Mouse (Mus musculus) midbrain, embryonic 16.5 days (tissue): ENCODE measurements at regions not wholly inside any gene's neighbourhood (a gene's known extent, or its start where the extent isn't known, plus 50 kb on each side); places are given as distances from the start of the nearest gene placed in this dataset.

ENCODE experiments used
- ATAC-seq: fragments of 200-750 bp; cut with Nextera tagmentation; 2 replicates; pipeline ENCODE4 v1.8.0; 2017; ENCODE audit warnings: moderate TSS enrichment
- H3K27ac ChIP-seq: fragments of 300-500 bp; sonication (generic); 2 replicates; pipeline ENCODE4 v1.5.1; 2014; ENCODE audit warnings: mild to moderate bottlenecking, low read length, mixed read lengths
- H3K27me3 ChIP-seq: fragments of 300-500 bp; sonication (generic); 2 replicates; pipeline ENCODE4 v1.6.1; 2014; ENCODE audit warnings: low read depth, low read length, mixed read lengths; ENCODE audit not compliant: control insufficient read depth, insufficient read depth
- H3K36me3 ChIP-seq: fragments of 300-500 bp; sonication (generic); 2 replicates; pipeline ENCODE4 v1.6.1; 2014; ENCODE audit warnings: mild to moderate bottlenecking, low read length, moderate library complexity, mixed read lengths; ENCODE audit not compliant: control insufficient read depth, insufficient read depth
- H3K4me1 ChIP-seq: fragments of 300-500 bp; sonication (generic); 2 replicates; pipeline ENCODE4 v1.6.1; 2014; ENCODE audit warnings: mild to moderate bottlenecking, low read length, mixed read lengths; ENCODE audit not compliant: control insufficient read depth, insufficient read depth
- H3K4me2 ChIP-seq: fragments of 300-500 bp; sonication (generic); 2 replicates; pipeline ENCODE4 v1.6.1; 2014; ENCODE audit warnings: mild to moderate bottlenecking, low read length, mixed read lengths
- H3K4me3 ChIP-seq: fragments of 300-500 bp; sonication (generic); 2 replicates; pipeline ENCODE4 v1.5.1; 2014; ENCODE audit warnings: low read depth, mild to moderate bottlenecking, low read length, moderate library complexity, mixed read lengths
- H3K9ac ChIP-seq: fragments of 300-500 bp; sonication (generic); 2 replicates; pipeline ENCODE4 v1.6.1; 2014; ENCODE audit warnings: low read depth, low read length, mixed read lengths
- H3K9me3 ChIP-seq: fragments of 300-500 bp; sonication (generic); replicated peaks from 2 replicates; pipeline ENCODE4 v1.6.1; 2014; ENCODE audit warnings: mild to moderate bottlenecking, low read length, mixed read lengths; ENCODE audit not compliant: control insufficient read depth, poor library complexity, severe bottlenecking
- WGBS: fragments of 180-500 bp; shearing (Covaris S2); extraction: QIAGEN DNeasy Blood & Tissue Kit; methylation state at CpG from one replicate; pipeline ENCODE4 v1.1.7; 2014; 5-methylcytosine and 5-hydroxymethylcytosine counted together

GRCm38 (mm10) chr13:90340647-90341160 is 251.3 kb upstream of the Xrcc4 start:
- Histone ChIP-seq H3K4me2 (no peak overlapping the region), H3K9ac (no peak overlapping the region), H3K4me3 (no peak overlapping the region), H3K27ac (no peak overlapping the region), H3K36me3 (no peaks in the 10 kb centered on the region), H3K27me3 (no peaks in the 10 kb centered on the region), H3K9me3 (no peaks in the 10 kb centered on the region), H3K4me1 (no peaks in the 10 kb centered on the region)
- 81% methylated on average over 2 of the region's 2 CpGs for WGBS
- no peak for ATAC-seq

DNA sequence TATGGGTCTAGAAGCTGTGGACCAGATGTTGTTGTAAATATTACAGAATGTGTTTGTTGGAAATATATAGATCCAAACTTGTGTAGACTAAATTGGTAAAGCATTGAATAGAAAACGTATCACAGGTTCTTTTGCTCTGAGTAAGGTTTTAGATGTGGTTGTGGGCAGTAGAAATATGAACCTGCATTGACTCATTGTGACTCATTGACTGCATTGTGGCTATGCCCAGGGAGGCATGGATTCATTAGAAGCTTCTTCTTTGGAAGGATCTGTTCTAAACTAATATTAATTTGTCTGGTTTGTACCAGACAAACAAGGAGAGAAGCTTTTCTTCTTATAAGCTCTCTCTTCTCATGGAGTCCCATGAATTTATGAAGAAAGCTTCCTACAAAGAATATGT is 248.2 kb upstream of the Xrcc4 start:
- Histone ChIP-seq H3K27ac (no peak overlapping the region), H3K4me2 (no peak overlapping the region), H3K4me1 (no peaks in the 10 kb centered on the region), H3K4me3 (no peak overlapping the region), H3K27me3 (no peaks in the 10 kb centered on the region), H3K9me3 (no peaks in the 10 kb centered on the region), H3K9ac (no peak overlapping the region), H3K36me3 (no peaks in the 10 kb centered on the region)
- WGBS: 91% methylated on average over 1 of the region's 1 CpGs
- ATAC-seq: no peak

GRCm38 (mm10) chr13:90335741-90336037 is 246.3 kb upstream of the Xrcc4 start:
- 29% methylated on average over 3 of the region's 3 CpGs for WGBS
- Histone ChIP-seq H3K4me3 (no peak overlapping the region), H3K27me3 (no peaks in the 10 kb centered on the region), H3K4me2 (no peak overlapping the region), H3K9me3 (no peaks in the 10 kb centered on the region), H3K4me1 (no peaks in the 10 kb centered on the region), H3K27ac (no peak overlapping the region), H3K9ac (no peak overlapping the region), H3K36me3 (no peaks in the 10 kb centered on the region)
- no peak for ATAC-seq

- Histone ChIP-seq H3K4me2 (no peak overlapping the region), H3K27ac (no peak overlapping the region), H3K27me3 (no peaks in the 10 kb centered on the region), H3K4me3 (no peak overlapping the region), H3K36me3 (no peaks in the 10 kb centered on the region), H3K9me3 (no peaks in the 10 kb centered on the region), H3K4me1 (no peaks in the 10 kb centered on the region), H3K9ac (no peak overlapping the region)
- ATAC-seq: no peak
- 56% methylated on average over 6 of the region's 6 CpGs for WGBS
Observed at GRCm38 (mm10) chr13:90334934-90335740, 245.7 kb upstream of the Xrcc4 start.

- H3K4me2 ChIP-seq: no peak overlapping the region
- H3K9ac ChIP-seq: no peak overlapping the region
- H3K9me3 ChIP-seq: no peaks in the 10 kb centered on the region
- no peak overlapping the region for H3K4me3 ChIP-seq
- no peaks in the 10 kb centered on the region for H3K4me1 ChIP-seq
- H3K36me3 ChIP-seq: no peaks in the 10 kb centered on the region
- no peaks in the 10 kb centered on the region for H3K27me3 ChIP-seq
- no peak overlapping the region for H3K27ac ChIP-seq
- ATAC-seq: no peak
Observed at GRCm38 (mm10) chr13:90334286-90334685, 244.9 kb upstream of the Xrcc4 start.

- no peak overlapping the region for H3K9ac ChIP-seq
- H3K27me3 ChIP-seq: no peaks in the 10 kb centered on the region
- ATAC-seq: no peak
- no peaks in the 10 kb centered on the region for H3K9me3 ChIP-seq
- no peak overlapping the region for H3K4me2 ChIP-seq
- H3K4me1 ChIP-seq: no peaks in the 10 kb centered on the region
- no peaks in the 10 kb centered on the region for H3K36me3 ChIP-seq
- H3K4me3 ChIP-seq: no peak overlapping the region
- 90% methylated on average over 3 of the region's 3 CpGs for WGBS
- H3K27ac ChIP-seq: no peak overlapping the region
Observed at GRCm38 (mm10) chr13:90325226-90325625, 235.8 kb upstream of the Xrcc4 start.

GRCm38 (mm10) chr13:90313209-90313978 is 224.0 kb upstream of the Xrcc4 start:
- H3K27me3 ChIP-seq: no peaks in the 10 kb centered on the region
- H3K4me1 ChIP-seq: no peaks in the 10 kb centered on the region
- no peak overlapping the region for H3K9ac ChIP-seq
- no peaks in the 10 kb centered on the region for H3K36me3 ChIP-seq
- no peak overlapping the region for H3K4me3 ChIP-seq
- no peak overlapping the region for H3K4me2 ChIP-seq
- ATAC-seq: no peak
- WGBS: 89% methylated on average over 9 of the region's 9 CpGs
- no peak overlapping the region for H3K27ac ChIP-seq
- no peaks in the 10 kb centered on the region for H3K9me3 ChIP-seq

DNA sequence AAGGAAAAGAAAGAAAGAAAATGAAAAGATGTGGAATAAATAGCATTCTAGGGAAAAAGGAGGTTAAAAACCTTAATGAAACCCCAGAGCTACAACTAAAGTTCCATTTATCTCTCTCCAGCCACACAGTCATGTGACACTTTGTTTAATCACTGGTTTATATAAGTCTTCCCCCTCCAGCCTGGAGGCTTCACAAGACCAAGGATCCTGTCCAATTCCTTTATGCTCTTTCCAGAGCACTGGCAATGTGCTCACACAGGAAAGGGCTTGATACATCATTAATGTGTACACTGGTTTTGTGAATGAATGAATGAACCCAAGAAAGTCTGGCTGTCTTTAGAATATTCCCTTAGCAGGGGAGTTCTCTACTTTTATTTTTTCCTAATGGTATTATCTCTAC is 221.1 kb upstream of the Xrcc4 start:
- H3K4me2 ChIP-seq: no peak overlapping the region
- no peaks in the 10 kb centered on the region for H3K4me1 ChIP-seq
- H3K36me3 ChIP-seq: no peaks in the 10 kb centered on the region
- H3K9ac ChIP-seq: no peak overlapping the region
- H3K27me3 ChIP-seq: no peaks in the 10 kb centered on the region
- no peak overlapping the region for H3K27ac ChIP-seq
- ATAC-seq: peak; percentile 60; the same call in 1 of the 2 replicates
- H3K4me3 ChIP-seq: no peak overlapping the region
- H3K9me3 ChIP-seq: no peaks in the 10 kb centered on the region

DNA sequence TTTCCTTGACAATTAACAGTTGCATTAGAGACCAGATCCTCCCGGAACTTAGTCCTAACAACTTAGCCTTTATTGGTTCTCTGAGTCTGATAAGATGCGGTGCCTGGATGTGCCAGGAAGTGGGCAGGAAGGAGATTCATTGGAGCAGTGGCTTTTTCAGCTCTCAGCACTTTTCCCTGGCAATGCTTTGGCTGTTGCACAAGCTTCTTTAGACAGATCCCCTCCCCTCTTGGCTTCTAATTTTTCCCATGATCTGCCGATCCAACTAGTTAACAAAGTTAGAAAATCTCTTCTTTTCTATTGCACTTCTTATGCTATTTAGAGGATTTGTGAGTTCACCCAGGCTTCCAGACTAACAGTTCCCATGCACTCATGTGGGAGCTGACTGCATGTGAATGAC is 211.1 kb upstream of the Xrcc4 start:
- H3K9ac ChIP-seq: no peak overlapping the region
- H3K4me2 ChIP-seq: no peak overlapping the region
- H3K36me3 ChIP-seq: no peaks in the 10 kb centered on the region
- no peak overlapping the region for H3K4me3 ChIP-seq
- H3K9me3 ChIP-seq: 0 out of 2 replicates have a peak, but pooled peaks cover 4% of the 10 kb centered on the region
- H3K4me1 ChIP-seq: no peaks in the 10 kb centered on the region
- no peaks in the 10 kb centered on the region for H3K27me3 ChIP-seq
- WGBS: 86% methylated on average over 3 of the region's 3 CpGs
- no peak for ATAC-seq
- H3K27ac ChIP-seq: no peak overlapping the region
